In the genomic region with DNA sequence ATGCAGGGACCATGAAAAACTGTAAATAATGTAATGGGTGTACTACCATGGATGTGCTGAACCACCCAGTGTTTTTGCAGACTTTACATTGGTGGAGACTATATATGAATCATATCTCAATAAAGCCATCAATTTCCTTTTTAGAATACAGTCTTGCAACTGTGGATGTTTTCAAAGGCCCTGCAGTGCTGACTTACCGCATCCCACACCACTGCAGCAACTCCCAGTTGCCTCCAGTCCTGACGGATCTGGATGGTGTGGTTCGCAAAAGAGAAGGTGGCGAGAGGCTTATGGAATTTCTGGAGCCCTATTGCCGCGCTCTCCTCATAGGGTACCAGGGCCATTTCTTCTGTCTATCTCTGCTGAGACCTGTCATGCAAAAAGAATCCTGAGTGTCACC, we compare ENCODE assay signal across 8 mouse cellular contexts. TPM values are rescaled to one million over a fixed set of nuclear protein-coding genes. Genes with fewer than 3 reads are reported as not detected.
DNase-seq lines count a peak whose midpoint lies in the region; ATAC-seq lines count a peak whose summit lies in the region.

No protein-coding gene starts in this region.

- H3K4me2 ChIP-seq in kidney, embryonic 14.5 days (replicated peaks; ENCODE audit: low read depth, low read length) = peak overlapping the region; percentile 78
- H3K4me2 ChIP-seq in hindbrain, embryonic 16.5 days (ENCODE audit: low read length) = peak overlapping the region; percentile 73
- H3K4me2 ChIP-seq in midbrain, embryonic 15.5 days = peak overlapping the region; percentile 70

- 72% methylated on average over 6 of the region's 6 CpGs for WGBS in kidney, embryonic 14.5 days
- 55% methylated on average over 6 of the region's 6 CpGs for WGBS in hindbrain, embryonic 16.5 days
- WGBS in midbrain, embryonic 15.5 days = 55% methylated on average over 6 of the region's 6 CpGs

- H3K9me3 ChIP-seq in kidney, embryonic 14.5 days (ENCODE audit: control insufficient read depth, low read length) = no peaks in the 10 kb centered on the region
- no peaks in the 10 kb centered on the region for H3K9me3 ChIP-seq in hindbrain, embryonic 16.5 days (ENCODE audit: control insufficient read depth, low read length)
- no peaks in the 10 kb centered on the region for H3K9me3 ChIP-seq in midbrain, embryonic 15.5 days

- H3K4me1 ChIP-seq in kidney, embryonic 14.5 days (ENCODE audit: control insufficient read depth, insufficient read depth, low read length) = peaks cover 8% of the 10 kb centered on the region
- H3K4me1 ChIP-seq in brown adipose tissue, adult 24 weeks (ENCODE audit: control insufficient read depth, insufficient read depth, insufficient read length, low read length) = peaks cover 2% of the 10 kb centered on the region
- H3K4me1 ChIP-seq in hindbrain, embryonic 16.5 days (ENCODE audit: control insufficient read depth, insufficient read depth, low read depth, low read length) = peaks cover 14% of the 10 kb centered on the region
- H3K4me1 ChIP-seq in midbrain, embryonic 15.5 days = peaks cover 23% of the 10 kb centered on the region

- peak overlapping the region; percentile 92; the same call in 1 of the 2 replicates for H3K9ac ChIP-seq in kidney, embryonic 14.5 days (ENCODE audit: low read depth, low read length)
- peak overlapping the region; percentile 0; the same call in 1 of the 2 replicates for H3K9ac ChIP-seq in hindbrain, embryonic 16.5 days (ENCODE audit: low read depth, low read length)
- peak overlapping the region; percentile 94 for H3K9ac ChIP-seq in midbrain, embryonic 15.5 days

- no peak for ATAC-seq in kidney, embryonic 14.5 days (ENCODE audit: low FRiP score, low TSS enrichment)
- ATAC-seq in hindbrain, embryonic 16.5 days = no peak
- ATAC-seq in midbrain, embryonic 15.5 days (replicated peaks) = no peak
- no peak for ATAC-seq in frontal cortex, adult (ENCODE audit: low TSS enrichment)

- no peak overlapping the region for H3K27ac ChIP-seq in kidney, embryonic 14.5 days (ENCODE audit: low read depth, low read length)
- H3K27ac ChIP-seq in brown adipose tissue, adult 24 weeks (replicated peaks; ENCODE audit: low read depth, low read length) = peak overlapping the region; percentile 49; the same call in 1 of the 2 replicates
- no peak overlapping the region for H3K27ac ChIP-seq in hindbrain, embryonic 16.5 days (ENCODE audit: low read depth, low read length)
- H3K27ac ChIP-seq in midbrain, embryonic 15.5 days = peak overlapping the region; percentile 94; the same call in 1 of the 2 replicates

- H3K27me3 ChIP-seq in kidney, embryonic 14.5 days (ENCODE audit: control insufficient read depth, insufficient read depth, low read length) = no peaks in the 10 kb centered on the region
- no peaks in the 10 kb centered on the region for H3K27me3 ChIP-seq in hindbrain, embryonic 16.5 days (replicated peaks; ENCODE audit: control insufficient read depth, insufficient read depth, low read length)
- H3K27me3 ChIP-seq in midbrain, embryonic 15.5 days (replicated peaks) = no peaks in the 10 kb centered on the region

- DNase-seq in kidney, adult 11 months = no peak
- no peak for DNase-seq in gastrocnemius, adult 8-10 months (ENCODE audit: low spot score in 2 of 2)
- no peak for DNase-seq in spleen, adult 12 weeks (ENCODE audit: low spot score)

- H3K36me3 ChIP-seq in kidney, embryonic 14.5 days (ENCODE audit: control insufficient read depth, insufficient read depth, low read length) = peaks cover 5% of the 10 kb centered on the region; the same call in 1 of the 2 replicates
- H3K36me3 ChIP-seq in hindbrain, embryonic 16.5 days (ENCODE audit: control insufficient read depth, insufficient read depth, low read length) = no peaks in the 10 kb centered on the region
- no peaks in the 10 kb centered on the region for H3K36me3 ChIP-seq in midbrain, embryonic 15.5 days (replicated peaks)

- H3K4me3 ChIP-seq in kidney, embryonic 14.5 days (ENCODE audit: low read length) = peak overlapping the region; percentile 83; the same call in 1 of the 2 replicates
- peak overlapping the region; percentile 84 for H3K4me3 ChIP-seq in brown adipose tissue, adult 24 weeks (ENCODE audit: insufficient read depth, low read depth, low read length)
- H3K4me3 ChIP-seq in hindbrain, embryonic 16.5 days (ENCODE audit: low read length) = peak overlapping the region; percentile 80
- H3K4me3 ChIP-seq in midbrain, embryonic 15.5 days = peak overlapping the region; percentile 72

RNA-seq across cellular contexts. Expression of a gene that starts 1.0 kb away (rescaled TPM):
- 16.9 and 20.4 TPM in 2 replicates for polyA plus RNA-seq in kidney, embryonic 14.5 days (2014; fragmentation: Nextera tagmentation; extraction: Ambion mirVana)
- 4.2 and 4.5 TPM in 2 replicates for polyA plus RNA-seq in brown adipose tissue, adult 24 weeks (2012; ENCODE audit: insufficient read depth, insufficient read length, missing spikeins)
- polyA plus RNA-seq in hindbrain, embryonic 16.5 days (2015; fragmentation: Nextera tagmentation; extraction: Ambion mirVana) = 17.9 TPM in 2 replicates
- polyA plus RNA-seq in midbrain, embryonic 15.5 days (2015; fragmentation: Nextera tagmentation; extraction: Ambion mirVana) = 20.2 and 20.3 TPM in 2 replicates
- 10 to 100 TPM in 2 of 4 experiments, 1 to 10 TPM in 2; 8.0 to 14.6 (median 10.0) TPM for total RNA-seq in gastrocnemius, adult 8-10 months (2022)

Comparison
In these comparisons a context has a peak if more than half of its experiments do, and no peak if none do; other contexts are left out.
1. H3K27ac ChIP-seq: peak in brown adipose tissue, adult 24 weeks (single experiment) and midbrain, embryonic 15.5 days (single experiment); none in kidney, embryonic 14.5 days (single experiment) and hindbrain, embryonic 16.5 days (single experiment).
2. H3K9ac ChIP-seq: peak in every context shown above with its lines; median percentile 94 in midbrain, embryonic 15.5 days; 92 in kidney, embryonic 14.5 days; 0 in hindbrain, embryonic 16.5 days.
3. Peak in every context shown above with its lines, with median percentiles within 50 percentile points of each other: H3K4me2 ChIP-seq and H3K4me3 ChIP-seq.